Mouse (Mus musculus): Measurements from ENCODE around the gene Atp2a1.

Atp2a1 gene

GRCm38 (mm10) chr7:126450641-126451040 is 12.3 kb downstream of the Atp2a1 start:
- DNase-seq (ENCODE audit: low read depth, low spot score): no peak

GRCm38 (mm10) chr7:126449991-126450390 is 12.9 kb downstream of the Atp2a1 start:
- no peak for DNase-seq (ENCODE audit: low read depth, low spot score)

- no peak for DNase-seq (ENCODE audit: low read depth, low spot score)
Measured at GRCm38 (mm10) chr7:126448481-126448880, 14.4 kb downstream of the Atp2a1 start.

- DNase-seq (ENCODE audit: low read depth, low spot score): no peak
Measured at GRCm38 (mm10) chr7:126446217-126446616, 16.7 kb downstream of the Atp2a1 start.

GRCm38 (mm10) chr7:126445104-126445815 is 17.6 kb downstream of the Atp2a1 start:
- no peak for DNase-seq (ENCODE audit: low read depth, low spot score)

- no peak for DNase-seq (ENCODE audit: low read depth, low spot score)
Measured at GRCm38 (mm10) chr7:126444536-126444935, 18.4 kb downstream of the Atp2a1 start.

GRCm38 (mm10) chr7:126443997-126444396 is 18.9 kb downstream of the Atp2a1 start:
- no peak for DNase-seq (ENCODE audit: low read depth, low spot score)

- DNase-seq (ENCODE audit: low read depth, low spot score): no peak
Measured at GRCm38 (mm10) chr7:126440134-126440533, 22.8 kb downstream of the Atp2a1 start.

- peak; percentile 62 for DNase-seq (ENCODE audit: low read depth, low spot score)
Measured at GRCm38 (mm10) chr7:126436851-126437250, 26.1 kb downstream of the Atp2a1 start.

- no peak for DNase-seq (ENCODE audit: low read depth, low spot score)
Measured at GRCm38 (mm10) chr7:126435801-126436200, 27.1 kb downstream of the Atp2a1 start.

GRCm38 (mm10) chr7:126434726-126435125 is 28.2 kb downstream of the Atp2a1 start:
- DNase-seq (ENCODE audit: low read depth, low spot score): no peak

GRCm38 (mm10) chr7:126430167-126430566 is 32.7 kb downstream of the Atp2a1 start:
- no peak for DNase-seq (ENCODE audit: low read depth, low spot score)

GRCm38 (mm10) chr7:126429503-126429898 is 33.4 kb downstream of the Atp2a1 start:
- DNase-seq (ENCODE audit: low read depth, low spot score): peak; percentile 12

- peak; percentile 96 for DNase-seq (ENCODE audit: low read depth, low spot score)
Measured at GRCm38 (mm10) chr7:126428631-126429502, 34.0 kb downstream of the Atp2a1 start, which contains the start of gene Rabep2. Gene Rabep2 (plus strand): TSS chr7:126428759.

- peak; percentile 3 for DNase-seq (ENCODE audit: low read depth, low spot score)
Measured at GRCm38 (mm10) chr7:126428154-126428553, 34.8 kb downstream of the Atp2a1 start.

- no peak for DNase-seq (ENCODE audit: low read depth, low spot score)
Measured at GRCm38 (mm10) chr7:126427323-126427860, 35.5 kb downstream of the Atp2a1 start.

- no peak for DNase-seq (ENCODE audit: low read depth, low spot score)
Measured at GRCm38 (mm10) chr7:126424161-126424560, 38.7 kb downstream of the Atp2a1 start.

GRCm38 (mm10) chr7:126421756-126422155 is 41.2 kb downstream of the Atp2a1 start:
- DNase-seq (ENCODE audit: low read depth, low spot score): no peak

- DNase-seq (ENCODE audit: low read depth, low spot score): no peak
Measured at GRCm38 (mm10) chr7:126418496-126418895, 44.4 kb downstream of the Atp2a1 start.

GRCm38 (mm10) chr7:126417606-126418005 is 45.3 kb downstream of the Atp2a1 start:
- no peak for DNase-seq (ENCODE audit: low read depth, low spot score)

GRCm38 (mm10) chr7:126417045-126417444 is 45.9 kb downstream of the Atp2a1 start:
- no peak for DNase-seq (ENCODE audit: low read depth, low spot score)

GRCm38 (mm10) chr7:126416615-126417014 is 46.3 kb downstream of the Atp2a1 start:
- no peak for DNase-seq (ENCODE audit: low read depth, low spot score)
